Mouse (Mus musculus): ENCODE data around the gene Apba2.

GRCm38 (mm10) chr7:64619261-64619660, 117.8 kb downstream of the Apba2 start:
- no peak for TF ChIP-seq TCF3 (IDR thresholded peaks at IDR 0.05; ENCODE audit: insufficient read length, low read depth)
- TF ChIP-seq MAX (IDR thresholded peaks at IDR 0.05; ENCODE audit: low read depth): no peak
- TF ChIP-seq POLR2A (IDR thresholded peaks at IDR 0.05; ENCODE audit: insufficient read length, low read depth): no peak
- no peak for TF ChIP-seq USF1 (IDR thresholded peaks at IDR 0.05; ENCODE audit: low read depth)
- no peak for TF ChIP-seq CEBPB (IDR thresholded peaks at IDR 0.05; ENCODE audit: insufficient read depth, poor library complexity, severe bottlenecking)
- no peak for TF ChIP-seq POLR2AphosphoS2 (IDR thresholded peaks at IDR 0.05; ENCODE audit: insufficient read length, low read depth)
- no peak for TF ChIP-seq MYOD1 (IDR thresholded peaks at IDR 0.05; ENCODE audit: control insufficient read depth in 1 of 3, insufficient read length in 2 of 3, low read depth in 2 of 3)
- TF ChIP-seq TCF12 (IDR thresholded peaks at IDR 0.05; ENCODE audit: insufficient read depth, poor library complexity, severe bottlenecking): no peak

All from myocyte (in vitro differentiated cells).